Mouse (Mus musculus) erythroblast, embryonic 14.5 days (primary cell): Measurements from ENCODE around the gene Sertad4.

Source experiments
- GATA1 ChIP-seq: IDR thresholded peaks from 2 replicates; pipeline ENCODE4 v1.6.1; 2012; ENCODE audit warnings: low read length, inconsistent platforms, mixed read lengths
- TAL1 ChIP-seq: IDR thresholded peaks from 3 replicates; pipeline ENCODE4 v1.6.1; 2012; ENCODE audit warnings: low read length, inconsistent platforms, mixed read lengths

GRCm38 (mm10) chr1:192814700-192815099 is 40.9 kb downstream of the Sertad4 start:
- no peak for TF ChIP-seq GATA1
- TF ChIP-seq TAL1, result no peak
